Comparison of ENCODE assay signal across 8 mouse cellular contexts in genomic region chr2:7944946-7945345, GRCm38 (mm10).
A peak's percentile ranks its signal among the peaks of the same experiment; 100 is the strongest.
DNase-seq lines count a peak whose midpoint lies in the region; ATAC-seq lines count a peak whose summit lies in the region.

No protein-coding gene starts in this region.

- no peak overlapping the region for H3K4me3 ChIP-seq in heart, embryonic 11.5 days (ENCODE audit: low read depth, low read length)

- no peak for ATAC-seq in heart, embryonic 11.5 days (replicated peaks; ENCODE audit: insufficient number of reproducible peaks, low FRiP score, low TSS enrichment)

- H3K27ac ChIP-seq in heart, embryonic 11.5 days (ENCODE audit: low read depth, low read length), result no peak overlapping the region

- peak; percentile 87 for DNase-seq in heart, adult 11 months
- peak; percentile 2 for DNase-seq in urinary bladder, postnatal 14 days (ENCODE audit: low spot score)
- no peak for DNase-seq in urinary bladder, adult 2 months (ENCODE audit: low spot score)
- peak; percentile 24 to 49 for DNase-seq in left cerebral cortex, postnatal 10 days (ENCODE audit: extremely low spot score in 1 of 2, low spot score in 2 of 2)
- peak; percentile 4 for DNase-seq in testis, postnatal 14 days (ENCODE audit: low spot score)
- DNase-seq in urinary bladder, postnatal 4 days (ENCODE audit: low spot score in 2 of 2), result no peak
- no peak for DNase-seq in cerebellum, adult 11-12 months

- H3K9ac ChIP-seq in heart, embryonic 11.5 days (ENCODE audit: low read depth, low read length), result no peak overlapping the region

- H3K9me3 ChIP-seq in heart, embryonic 11.5 days (replicated peaks; ENCODE audit: control insufficient read depth, low read length), result no peaks in the 10 kb centered on the region

- no peaks in the 10 kb centered on the region for H3K36me3 ChIP-seq in heart, embryonic 11.5 days (ENCODE audit: control insufficient read depth, insufficient read depth, low read length)

- H3K4me1 ChIP-seq in heart, embryonic 11.5 days (ENCODE audit: control insufficient read depth, insufficient read depth, low read length), result no peaks in the 10 kb centered on the region

- WGBS in heart, embryonic 11.5 days (ENCODE audit: insufficient replicate concordance), result 58% methylated on average over 2 of the region's 2 CpGs

- no peaks in the 10 kb centered on the region for H3K27me3 ChIP-seq in heart, embryonic 11.5 days (ENCODE audit: control insufficient read depth, insufficient read depth, low read length)

- intact Hi-C loops in left cerebral cortex, postnatal 10 days (cut with DNase I), result no loop called here

- H3K4me2 ChIP-seq in heart, embryonic 11.5 days, result no peak overlapping the region

Comparison
In these comparisons a context has a peak if more than half of its experiments do, and no peak if none do; other contexts are left out.
1. DNase-seq: peak in heart, adult 11 months (single experiment), urinary bladder, postnatal 14 days (single experiment), left cerebral cortex, postnatal 10 days (2 of 2) and testis, postnatal 14 days (single experiment); none in urinary bladder, adult 2 months (single experiment), urinary bladder, postnatal 4 days (0 of 2) and cerebellum, adult 11-12 months (single experiment).